Mouse (Mus musculus): Measurements from ENCODE around the gene Usp48. TPM values are rescaled to one million over a fixed set of nuclear protein-coding genes. Genes with fewer than 3 reads are reported as not detected.

Usp48 gene
- polyA plus RNA-seq, 1 experiment from 2014 or later: 84.6 TPM

GRCm38 (mm10) chr4:137597098-137597630, 3.6 kb downstream of the Usp48 start:
- Histone ChIP-seq H3K9me3 (ENCODE audit: control insufficient read depth, low read length) (no peaks in the 10 kb centered on the region), H3K4me3 (ENCODE audit: low read depth, low read length) (no peak overlapping the region), H3K27me3 (ENCODE audit: control insufficient read depth, insufficient read depth, low read length) (no peaks in the 10 kb centered on the region), H3K27ac (ENCODE audit: low read depth, low read length) (no peak overlapping the region), H3K9ac (ENCODE audit: low read length) (no peak overlapping the region), H3K4me1 (ENCODE audit: control insufficient read depth, insufficient read depth, low read length) (peaks cover 12% of the 10 kb centered on the region), H3K36me3 (ENCODE audit: control insufficient read depth, insufficient read depth, low read length) (no peaks in the 10 kb centered on the region), H3K4me2 (ENCODE audit: low read depth) (no peak overlapping the region)
- DNase-seq (ENCODE audit: low spot score) (no peak), ATAC-seq (ENCODE audit: insufficient read depth, low FRiP score, low TSS enrichment) (no peak)
- 96% methylated on average over 4 of the region's 4 CpGs for WGBS

- 81% methylated on average over 5 of the region's 5 CpGs for WGBS
- Histone ChIP-seq H3K4me2 (ENCODE audit: low read depth) (no peak overlapping the region), H3K4me1 (ENCODE audit: control insufficient read depth, insufficient read depth, low read length) (peaks cover 15% of the 10 kb centered on the region), H3K4me3 (ENCODE audit: low read depth, low read length) (no peak overlapping the region), H3K27me3 (ENCODE audit: control insufficient read depth, insufficient read depth, low read length) (no peaks in the 10 kb centered on the region), H3K9ac (ENCODE audit: low read length) (no peak overlapping the region), H3K9me3 (ENCODE audit: control insufficient read depth, low read length) (no peaks in the 10 kb centered on the region), H3K27ac (ENCODE audit: low read depth, low read length) (no peak overlapping the region), H3K36me3 (ENCODE audit: control insufficient read depth, insufficient read depth, low read length) (no peaks in the 10 kb centered on the region)
- DNase-seq (ENCODE audit: low spot score) (no peak), ATAC-seq (ENCODE audit: insufficient read depth, low FRiP score, low TSS enrichment) (no peak)
Observed at GRCm38 (mm10) chr4:137598577-137598976, 5.0 kb downstream of the Usp48 start.

- H3K9me3 ChIP-seq (ENCODE audit: control insufficient read depth, low read length): no peaks in the 10 kb centered on the region
- H3K4me3 ChIP-seq (ENCODE audit: low read depth, low read length): no peak overlapping the region
- peaks cover 8% of the 10 kb centered on the region for H3K36me3 ChIP-seq (ENCODE audit: control insufficient read depth, insufficient read depth, low read length)
- no peak overlapping the region for H3K27ac ChIP-seq (ENCODE audit: low read depth, low read length)
- no peaks in the 10 kb centered on the region for H3K27me3 ChIP-seq (ENCODE audit: control insufficient read depth, insufficient read depth, low read length)
- no peak for ATAC-seq (ENCODE audit: insufficient read depth, low FRiP score, low TSS enrichment)
- no peak overlapping the region for H3K9ac ChIP-seq (ENCODE audit: low read length)
- peaks cover 3% of the 10 kb centered on the region; the same call in 1 of the 2 replicates for H3K4me1 ChIP-seq (ENCODE audit: control insufficient read depth, insufficient read depth, low read length)
- no peak for DNase-seq (ENCODE audit: low spot score)
- WGBS: 85% methylated on average over 11 of the region's 11 CpGs
- H3K4me2 ChIP-seq (ENCODE audit: low read depth): no peak overlapping the region
Observed at GRCm38 (mm10) chr4:137603449-137604171, 10.1 kb downstream of the Usp48 start.

- H3K27me3 ChIP-seq (ENCODE audit: control insufficient read depth, insufficient read depth, low read length): no peaks in the 10 kb centered on the region
- no peak overlapping the region for H3K9ac ChIP-seq (ENCODE audit: low read length)
- H3K9me3 ChIP-seq (ENCODE audit: control insufficient read depth, low read length): no peaks in the 10 kb centered on the region
- H3K4me2 ChIP-seq (ENCODE audit: low read depth): no peak overlapping the region
- H3K4me1 ChIP-seq (ENCODE audit: control insufficient read depth, insufficient read depth, low read length): peaks cover 3% of the 10 kb centered on the region; the same call in 1 of the 2 replicates
- peaks cover 18% of the 10 kb centered on the region for H3K36me3 ChIP-seq (ENCODE audit: control insufficient read depth, insufficient read depth, low read length)
- no peak for DNase-seq (ENCODE audit: low spot score)
- ATAC-seq (ENCODE audit: insufficient read depth, low FRiP score, low TSS enrichment): no peak
- H3K27ac ChIP-seq (ENCODE audit: low read depth, low read length): no peak overlapping the region
- no peak overlapping the region for H3K4me3 ChIP-seq (ENCODE audit: low read depth, low read length)
- WGBS: 100% methylated on average over 2 of the region's 2 CpGs
Observed at GRCm38 (mm10) chr4:137607023-137607422, 13.5 kb downstream of the Usp48 start.

GRCm38 (mm10) chr4:137609281-137609680, 15.7 kb downstream of the Usp48 start:
- peaks cover 22% of the 10 kb centered on the region for H3K36me3 ChIP-seq (ENCODE audit: control insufficient read depth, insufficient read depth, low read length)
- WGBS: 83% methylated on average over 7 of the region's 7 CpGs

GRCm38 (mm10) chr4:137609702-137610101, 16.1 kb downstream of the Usp48 start:
- no peak overlapping the region for H3K4me3 ChIP-seq (ENCODE audit: low read depth, low read length)
- H3K9ac ChIP-seq (ENCODE audit: low read length): no peak overlapping the region
- H3K27ac ChIP-seq (ENCODE audit: low read depth, low read length): no peak overlapping the region
- H3K36me3 ChIP-seq (ENCODE audit: control insufficient read depth, insufficient read depth, low read length): peaks cover 22% of the 10 kb centered on the region
- DNase-seq (ENCODE audit: low spot score) (no peak), ATAC-seq (ENCODE audit: insufficient read depth, low FRiP score, low TSS enrichment) (no peak)
- H3K4me1 ChIP-seq (ENCODE audit: control insufficient read depth, insufficient read depth, low read length): no peaks in the 10 kb centered on the region
- no peaks in the 10 kb centered on the region for H3K9me3 ChIP-seq (ENCODE audit: control insufficient read depth, low read length)
- H3K27me3 ChIP-seq (ENCODE audit: control insufficient read depth, insufficient read depth, low read length): no peaks in the 10 kb centered on the region
- no peak overlapping the region for H3K4me2 ChIP-seq (ENCODE audit: low read depth)
- WGBS: 98% methylated on average over 7 of the region's 7 CpGs

More at GRCm38 (mm10) chr4:137609281-137609680, 15.7 kb downstream of the Usp48 start:
- Histone ChIP-seq H3K27me3 (ENCODE audit: control insufficient read depth, insufficient read depth, low read length) (no peaks in the 10 kb centered on the region), H3K9me3 (ENCODE audit: control insufficient read depth, low read length) (no peaks in the 10 kb centered on the region), H3K27ac (ENCODE audit: low read depth, low read length) (no peak overlapping the region), H3K4me2 (ENCODE audit: low read depth) (no peak overlapping the region), H3K9ac (ENCODE audit: low read length) (no peak overlapping the region), H3K4me1 (ENCODE audit: control insufficient read depth, insufficient read depth, low read length) (no peaks in the 10 kb centered on the region), H3K4me3 (ENCODE audit: low read depth, low read length) (no peak overlapping the region)
- DNase-seq (ENCODE audit: low spot score) (no peak), ATAC-seq (ENCODE audit: insufficient read depth, low FRiP score, low TSS enrichment) (no peak)

- Histone ChIP-seq H3K4me2 (ENCODE audit: low read depth) (no peak overlapping the region), H3K9ac (ENCODE audit: low read length) (no peak overlapping the region), H3K9me3 (ENCODE audit: control insufficient read depth, low read length) (no peaks in the 10 kb centered on the region), H3K27ac (ENCODE audit: low read depth, low read length) (no peak overlapping the region), H3K4me1 (ENCODE audit: control insufficient read depth, insufficient read depth, low read length) (no peaks in the 10 kb centered on the region), H3K36me3 (ENCODE audit: control insufficient read depth, insufficient read depth, low read length) (peaks cover 22% of the 10 kb centered on the region), H3K27me3 (ENCODE audit: control insufficient read depth, insufficient read depth, low read length) (no peaks in the 10 kb centered on the region), H3K4me3 (ENCODE audit: low read depth, low read length) (no peak overlapping the region)
- DNase-seq (ENCODE audit: low spot score) (no peak), ATAC-seq (ENCODE audit: insufficient read depth, low FRiP score, low TSS enrichment) (no peak)
- WGBS: 83% methylated on average over 15 of the region's 15 CpGs
Observed at GRCm38 (mm10) chr4:137610256-137610655, 16.7 kb downstream of the Usp48 start.

- Histone ChIP-seq H3K27ac (ENCODE audit: low read depth, low read length) (no peak overlapping the region), H3K9ac (ENCODE audit: low read length) (no peak overlapping the region), H3K36me3 (ENCODE audit: control insufficient read depth, insufficient read depth, low read length) (peaks cover 21% of the 10 kb centered on the region), H3K4me1 (ENCODE audit: control insufficient read depth, insufficient read depth, low read length) (no peaks in the 10 kb centered on the region), H3K4me3 (ENCODE audit: low read depth, low read length) (no peak overlapping the region), H3K27me3 (ENCODE audit: control insufficient read depth, insufficient read depth, low read length) (no peaks in the 10 kb centered on the region), H3K4me2 (ENCODE audit: low read depth) (no peak overlapping the region), H3K9me3 (ENCODE audit: control insufficient read depth, low read length) (no peaks in the 10 kb centered on the region)
- no peak for DNase-seq (ENCODE audit: low spot score)
- no peak for ATAC-seq (ENCODE audit: insufficient read depth, low FRiP score, low TSS enrichment)
- WGBS: 93% methylated on average over 8 of the region's 8 CpGs
Observed at GRCm38 (mm10) chr4:137622847-137623246, 29.3 kb downstream of the Usp48 start.
